Mouse (Mus musculus): ENCODE results near the gene Srpk2.
"Not testable (repeated sequence)": the region's sequence is repeated elsewhere in the genome, so short reads cannot be mapped to it uniquely, and the experiment has no call there.

Srpk2 gene

DNA sequence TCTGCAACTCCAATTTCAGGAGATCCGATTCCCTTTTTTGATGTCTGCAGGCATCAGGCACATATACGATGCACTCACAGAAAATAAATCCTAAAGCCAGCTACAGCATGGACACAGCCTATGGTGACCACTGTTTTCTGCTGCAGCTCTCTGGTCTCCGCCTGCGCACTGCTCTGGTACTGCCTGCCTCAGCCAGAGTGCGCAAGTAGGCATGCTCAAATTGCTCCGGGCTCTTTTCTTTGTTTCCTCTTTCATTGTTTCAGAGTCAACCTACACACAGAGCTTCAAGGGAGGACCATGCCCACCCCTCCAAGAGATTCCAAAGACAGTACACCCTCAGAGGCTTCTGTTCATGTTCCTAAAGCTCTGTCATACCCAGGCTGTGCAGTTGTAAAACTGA, 175.8 kb downstream of the Srpk2 start:
- DNase-seq (ENCODE audit: extremely low read depth, low read depth, low spot score) = no peak

DNA sequence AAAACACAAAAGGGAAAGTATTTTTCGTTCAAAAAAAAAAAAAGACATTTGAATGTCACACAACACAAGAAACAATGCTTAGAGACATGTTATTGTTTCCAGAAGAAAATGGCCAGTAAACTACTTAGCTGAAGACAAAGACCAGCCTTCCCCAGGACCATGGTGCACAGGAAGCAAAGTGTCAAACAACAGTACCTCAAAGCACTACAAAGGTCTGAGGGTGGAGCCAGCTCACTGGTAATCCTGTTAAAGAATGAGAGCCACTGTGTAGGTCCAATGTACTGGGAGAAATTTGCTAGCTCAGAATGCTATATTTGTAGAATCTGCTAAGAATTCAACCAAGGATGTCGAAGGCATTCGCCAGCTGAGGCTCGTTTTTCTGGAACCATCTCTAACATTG, 177.2 kb downstream of the Srpk2 start:
- no peak for DNase-seq (ENCODE audit: extremely low read depth, low read depth, low spot score)

DNA sequence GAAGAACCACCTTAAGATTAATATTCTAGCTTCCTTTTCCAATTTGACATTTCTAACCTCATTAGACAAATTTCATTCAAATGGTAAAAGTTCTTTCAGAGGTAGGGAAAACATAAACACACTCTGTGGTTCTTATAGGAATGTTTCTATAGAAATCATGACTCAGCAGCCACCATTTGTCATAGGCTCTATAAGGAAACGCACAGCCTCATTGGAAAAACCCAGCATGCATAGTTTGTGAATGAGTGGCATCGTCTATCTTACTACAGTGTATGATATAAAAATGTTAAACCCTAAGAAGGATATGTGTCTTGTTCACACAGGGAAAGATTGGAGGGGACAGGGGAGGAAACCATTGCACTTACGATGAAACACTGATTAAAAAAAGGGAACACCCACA, 178.8 kb downstream of the Srpk2 start:
- DNase-seq (ENCODE audit: extremely low read depth, low read depth, low spot score) = no peak

DNA sequence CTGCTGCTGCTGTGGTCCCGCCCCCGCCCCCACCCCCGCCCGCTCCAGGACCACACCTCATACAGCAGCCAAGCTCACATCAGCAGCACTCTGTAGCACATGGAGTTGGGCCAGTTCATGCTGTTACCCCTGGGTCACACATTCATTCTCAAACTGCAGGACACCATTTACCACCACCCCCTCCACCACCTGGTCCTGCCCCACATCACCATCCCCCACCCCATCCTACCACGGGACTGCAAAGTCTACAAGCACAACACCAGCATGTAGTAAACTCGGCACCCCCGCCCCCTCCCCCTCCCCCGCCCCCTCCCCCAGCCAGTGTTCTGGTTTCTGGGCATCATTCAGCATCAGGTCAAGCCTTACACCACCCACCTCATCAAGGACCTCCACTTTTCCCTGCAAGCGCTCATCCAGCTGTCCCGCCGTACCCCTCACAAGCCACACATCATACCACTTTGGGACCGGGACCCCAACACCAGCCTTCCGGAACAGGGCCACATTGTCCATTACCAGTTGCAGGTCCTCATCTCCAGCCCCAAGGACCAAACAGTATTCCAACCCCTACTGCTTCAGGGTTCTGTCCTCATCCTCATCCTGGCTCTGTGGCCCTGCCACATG, 182.0 kb downstream of the Srpk2 start:
- DNase-seq (ENCODE audit: extremely low read depth, low read depth, low spot score) = no peak

DNA sequence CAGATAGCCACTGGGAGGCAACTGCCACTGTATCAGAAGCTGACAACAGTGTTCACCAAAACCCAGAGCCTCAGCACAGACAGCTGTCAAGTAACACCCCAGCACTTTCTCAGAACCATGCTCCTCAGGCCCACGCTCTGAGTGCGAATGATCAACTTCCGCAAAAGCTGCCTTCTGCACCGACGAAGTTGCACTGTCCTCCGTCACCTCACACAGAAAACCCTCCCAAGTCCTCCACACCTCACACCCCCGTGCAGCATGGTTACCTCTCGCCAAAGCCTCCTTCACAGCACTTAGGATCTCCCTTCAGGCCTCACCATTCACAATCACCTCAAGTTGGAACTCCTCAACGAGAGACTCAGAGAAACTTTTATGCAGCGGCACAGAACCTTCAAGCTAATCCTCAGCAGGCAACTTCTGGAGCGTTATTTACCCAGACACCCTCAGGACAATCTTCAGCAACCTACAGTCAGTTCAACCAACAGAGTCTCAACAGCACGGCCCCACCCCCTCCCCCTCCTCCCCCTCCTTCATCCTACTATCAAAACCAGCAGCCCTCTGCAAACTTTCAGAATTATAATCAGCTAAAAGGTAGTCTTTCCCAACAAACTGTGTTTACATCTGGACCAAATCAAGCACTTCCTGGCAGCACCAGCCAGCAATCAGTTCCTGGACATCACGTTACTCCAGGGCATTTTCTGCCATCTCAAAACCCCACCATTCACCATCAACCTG, 182.7 kb downstream of the Srpk2 start:
- no peak for DNase-seq (ENCODE audit: extremely low read depth, low read depth, low spot score)

DNA sequence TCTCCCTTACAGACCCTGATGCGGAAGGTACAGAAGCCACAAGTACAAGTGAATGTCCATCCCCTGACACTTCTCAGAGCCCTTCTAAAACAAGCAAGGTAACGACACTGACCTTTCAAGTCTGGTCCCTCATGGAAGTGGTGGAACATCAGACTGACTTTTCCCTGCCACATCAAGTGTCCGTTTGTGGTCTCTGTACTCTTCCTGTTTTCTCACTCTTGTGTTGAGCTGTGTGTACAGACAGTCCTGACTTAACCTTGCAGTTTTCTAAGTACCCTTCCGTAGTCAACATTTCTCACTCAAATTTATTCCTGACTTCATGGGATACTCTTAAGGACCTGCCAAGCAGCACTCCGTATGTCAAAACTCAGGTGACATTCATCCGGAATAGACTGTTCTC, 183.7 kb downstream of the Srpk2 start:
- DNase-seq (ENCODE audit: extremely low read depth, low read depth, low spot score) = no peak

DNA sequence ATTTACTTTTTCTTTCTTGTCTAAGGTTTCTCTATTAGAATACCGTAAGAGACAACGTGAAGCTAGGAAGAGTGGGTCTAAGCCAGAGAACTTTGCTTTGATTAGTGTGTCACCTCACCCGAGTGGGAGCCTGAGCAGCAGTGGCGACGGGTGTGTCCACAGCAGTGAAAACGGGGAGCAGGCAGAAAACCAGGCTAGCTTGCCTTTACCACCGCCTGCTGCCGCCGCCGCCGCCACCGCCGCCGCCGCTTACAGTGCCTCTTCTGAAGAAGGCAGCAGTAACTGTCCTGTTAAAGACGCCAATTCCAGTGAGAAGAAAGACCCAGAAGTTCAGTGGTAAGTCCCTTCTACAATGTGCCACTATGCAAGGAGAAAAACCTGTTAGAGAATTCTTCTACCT, 185.2 kb downstream of the Srpk2 start:
- no peak for DNase-seq (ENCODE audit: extremely low read depth, low read depth, low spot score)

DNA sequence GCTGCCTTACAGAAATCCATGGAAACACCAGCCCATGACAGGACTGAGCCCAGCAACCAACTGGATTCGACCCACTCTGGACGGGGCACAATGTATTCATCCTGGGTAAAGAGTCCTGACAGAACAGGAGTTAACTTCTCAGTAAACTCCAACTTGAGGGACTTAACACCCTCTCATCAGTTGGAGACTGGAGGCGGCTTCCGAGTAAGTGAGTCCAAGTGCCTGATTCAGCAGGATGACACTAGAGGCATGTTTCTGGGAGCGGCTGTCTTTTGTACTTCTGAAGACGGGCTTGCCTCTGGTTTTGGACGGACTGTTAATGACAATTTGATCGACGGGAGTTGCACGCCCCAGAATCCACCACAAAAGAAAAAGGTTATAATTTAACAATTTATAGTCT, 186.5 kb downstream of the Srpk2 start:
- no peak for DNase-seq (ENCODE audit: extremely low read depth, low read depth, low spot score)

DNA sequence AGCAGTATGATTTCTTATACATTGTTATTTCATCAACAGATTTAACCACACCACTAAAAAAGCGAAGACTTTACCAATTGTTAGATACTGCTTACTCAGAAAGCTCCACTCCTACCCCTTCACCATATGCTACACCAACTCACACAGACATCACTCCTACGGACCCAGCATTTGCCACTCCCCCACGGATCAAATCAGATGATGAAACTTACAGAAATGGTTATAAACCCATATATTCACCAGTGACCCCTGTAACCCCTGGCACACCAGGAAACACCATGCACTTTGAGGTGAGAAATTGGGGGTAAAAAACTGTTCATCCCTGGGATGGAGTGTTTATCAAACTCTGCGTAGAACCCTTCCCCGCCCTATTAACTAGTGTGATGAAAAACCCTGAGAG, 187.5 kb downstream of the Srpk2 start:
- DNase-seq (ENCODE audit: extremely low read depth, low read depth, low spot score) = no peak

DNA sequence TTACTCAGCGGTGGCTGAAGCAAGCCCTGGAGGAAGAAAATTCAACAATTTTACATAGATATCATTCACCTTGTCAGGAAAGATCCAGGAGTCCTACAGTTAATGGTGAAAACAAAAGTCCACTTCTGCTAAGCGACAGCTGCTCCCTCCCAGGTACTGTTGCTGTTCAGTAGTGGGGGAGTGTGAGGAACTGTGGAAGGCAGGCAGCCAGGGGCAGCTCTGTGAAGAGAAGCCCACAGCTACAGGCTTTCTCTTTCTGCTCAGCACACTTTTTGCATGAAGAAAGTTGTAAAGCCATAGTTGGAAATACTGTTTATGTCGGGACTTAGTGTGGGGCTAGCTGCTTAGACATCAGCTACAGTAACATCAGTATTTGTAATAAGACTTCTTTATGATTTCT, 188.0 kb downstream of the Srpk2 start:
- no peak for DNase-seq (ENCODE audit: extremely low read depth, low read depth, low spot score)

DNA sequence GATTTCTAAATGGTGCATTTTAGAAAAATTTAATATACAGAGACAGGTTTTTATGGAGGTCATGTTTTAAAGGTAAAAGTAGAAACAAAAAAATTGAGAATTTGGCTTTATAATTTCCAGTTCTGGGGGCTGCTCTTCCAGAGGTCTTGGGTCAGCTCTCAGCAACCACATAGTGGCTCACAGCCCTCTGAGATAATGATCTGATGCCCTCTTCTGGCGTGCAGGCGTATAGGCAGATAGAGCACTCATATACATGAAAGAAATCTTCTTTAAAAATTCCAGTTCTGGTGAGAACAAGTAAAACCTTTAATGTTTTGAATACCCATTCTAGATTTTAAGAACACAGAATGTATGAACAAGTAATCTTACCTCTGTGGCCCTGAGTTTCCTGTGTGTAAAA, 193.6 kb downstream of the Srpk2 start:
- DNase-seq (ENCODE audit: extremely low read depth, low read depth, low spot score) = no peak

DNA sequence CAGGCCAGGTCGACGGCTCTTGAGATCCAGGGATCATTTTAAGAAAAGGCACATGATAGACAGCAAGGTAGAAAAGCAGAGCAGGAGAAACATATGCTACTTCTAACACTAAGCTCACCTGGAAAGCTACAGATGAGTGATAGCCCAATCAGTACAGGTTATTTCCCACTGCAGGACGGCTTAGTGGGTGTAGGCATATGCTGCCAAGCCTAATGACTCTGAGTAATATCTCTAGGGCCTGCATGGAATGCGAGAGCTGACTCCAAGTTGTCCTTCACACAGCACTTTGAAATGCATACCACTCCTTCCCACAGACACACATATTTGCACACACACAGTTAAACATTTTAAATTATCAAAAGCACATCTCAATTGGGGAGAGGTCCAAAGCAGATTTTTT, 195.2 kb downstream of the Srpk2 start:
- no peak for DNase-seq (ENCODE audit: extremely low read depth, low read depth, low spot score)

DNA sequence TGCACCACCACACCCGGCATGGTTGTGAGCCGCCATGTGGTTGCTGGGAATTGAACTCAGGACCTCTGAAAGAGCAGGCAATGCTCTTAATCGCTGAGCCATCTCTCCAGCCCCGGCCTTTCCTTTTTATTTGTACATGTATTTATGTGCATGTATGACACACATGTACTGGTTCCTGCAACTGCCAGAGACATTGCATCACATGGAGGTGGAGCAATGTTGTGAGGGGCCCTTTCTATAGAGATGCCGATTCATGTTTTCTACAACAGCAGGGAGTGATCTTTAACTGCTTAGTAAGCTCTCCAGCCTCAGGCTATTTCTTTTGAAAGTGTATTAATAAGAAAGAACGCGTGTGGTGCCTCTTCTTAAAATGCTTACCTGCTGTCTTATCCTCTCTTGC, 200.6 kb downstream of the Srpk2 start:
- DNase-seq (ENCODE audit: extremely low read depth, low read depth, low spot score) = no peak

DNA sequence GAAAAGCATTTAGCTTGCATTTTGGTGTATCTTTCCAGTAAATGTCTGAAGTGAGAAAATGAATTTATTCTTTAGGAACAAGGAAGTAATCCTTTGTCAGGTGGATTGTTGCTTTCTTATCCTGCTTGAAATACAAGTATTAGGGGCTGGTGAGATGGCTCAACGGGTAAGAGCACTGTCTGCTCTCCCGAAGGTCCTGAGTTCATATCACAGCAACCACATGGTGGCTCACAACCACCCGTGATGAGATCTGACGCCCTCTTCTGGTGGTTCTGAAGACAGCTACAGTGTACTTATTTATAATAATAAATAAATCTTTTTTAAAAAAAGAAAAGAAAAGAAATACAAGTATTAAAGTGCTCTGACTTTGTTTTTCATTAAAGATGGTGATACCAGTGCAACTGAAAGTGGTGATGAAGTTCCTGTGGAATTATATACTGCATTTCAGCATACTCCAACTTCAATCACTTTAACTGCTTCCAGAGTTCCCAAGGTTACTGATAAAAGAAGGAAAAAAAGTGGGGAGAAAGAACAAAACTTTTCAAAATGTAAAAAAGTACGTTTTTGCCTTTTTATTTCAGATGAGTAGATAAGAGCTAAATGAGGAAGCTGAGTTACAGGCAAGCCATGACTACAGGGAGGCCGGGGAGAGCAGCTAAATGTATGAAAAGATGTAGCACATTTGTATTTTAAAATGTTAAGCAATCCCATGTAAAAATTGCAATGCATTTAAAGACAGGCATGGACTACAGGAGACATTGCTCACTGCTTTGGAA, 211.1 kb downstream of the Srpk2 start:
- no peak for DNase-seq (ENCODE audit: extremely low read depth, low read depth, low spot score)

DNA sequence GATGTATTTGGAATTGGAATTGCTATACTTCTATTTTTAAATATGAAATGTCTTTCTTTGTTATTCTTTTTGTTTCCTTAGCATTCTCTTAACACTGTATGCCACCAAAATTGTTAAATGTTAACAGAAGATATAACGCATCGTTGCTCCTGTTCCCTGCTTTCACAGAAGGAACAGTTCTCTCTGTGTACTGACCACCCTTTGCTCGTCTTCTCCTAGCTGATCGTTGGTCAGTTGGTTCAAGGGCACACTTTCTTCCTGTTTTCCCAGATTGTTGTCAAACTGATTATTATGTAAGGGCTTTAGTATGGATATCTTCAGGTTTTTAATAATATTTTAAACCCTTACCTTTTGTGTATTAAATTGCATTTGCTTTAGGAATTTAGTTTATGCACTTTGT, 217.9 kb downstream of the Srpk2 start:
- no peak for DNase-seq (ENCODE audit: extremely low read depth, low read depth, low spot score)

DNA sequence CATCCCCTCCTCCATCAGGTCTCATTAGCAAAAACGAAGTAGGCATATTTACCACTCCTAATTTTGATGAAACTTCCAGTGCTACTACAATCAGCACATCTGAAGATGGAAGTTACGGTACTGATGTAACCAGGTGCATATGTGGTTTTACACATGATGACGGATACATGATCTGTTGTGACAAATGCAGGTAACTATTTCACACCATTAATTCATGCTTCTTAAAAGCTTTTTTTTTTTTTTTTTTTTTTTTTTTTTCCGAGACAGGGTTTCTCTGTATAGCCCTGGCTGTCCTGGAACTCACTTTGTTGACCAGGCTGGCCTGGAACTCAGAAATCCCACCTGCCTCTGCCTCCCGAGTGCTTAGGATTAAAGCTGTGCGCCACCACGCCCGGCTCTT, 219.7 kb downstream of the Srpk2 start:
- no peak for DNase-seq (ENCODE audit: extremely low read depth, low read depth, low spot score)

DNA sequence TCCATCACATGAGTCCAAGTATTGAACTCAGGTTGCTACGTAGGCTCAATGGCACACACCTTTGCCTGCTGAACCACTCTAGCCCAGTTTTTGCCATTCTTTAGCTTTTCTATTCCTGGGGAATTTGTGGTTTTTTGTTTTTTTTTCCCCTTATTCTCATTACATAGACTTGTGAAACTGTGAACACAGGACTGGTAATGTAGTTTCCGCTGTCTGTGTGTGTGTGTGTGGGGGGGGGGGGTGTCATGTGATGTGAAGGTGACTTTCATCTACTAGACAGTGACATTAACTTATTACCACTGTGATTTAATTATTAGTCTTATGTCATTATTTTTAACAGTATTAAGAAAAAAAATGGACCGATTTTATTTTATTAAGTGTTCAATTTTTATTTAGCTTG, 220.2 kb downstream of the Srpk2 start:
- no peak for DNase-seq (ENCODE audit: extremely low read depth, low read depth, low spot score)

DNA sequence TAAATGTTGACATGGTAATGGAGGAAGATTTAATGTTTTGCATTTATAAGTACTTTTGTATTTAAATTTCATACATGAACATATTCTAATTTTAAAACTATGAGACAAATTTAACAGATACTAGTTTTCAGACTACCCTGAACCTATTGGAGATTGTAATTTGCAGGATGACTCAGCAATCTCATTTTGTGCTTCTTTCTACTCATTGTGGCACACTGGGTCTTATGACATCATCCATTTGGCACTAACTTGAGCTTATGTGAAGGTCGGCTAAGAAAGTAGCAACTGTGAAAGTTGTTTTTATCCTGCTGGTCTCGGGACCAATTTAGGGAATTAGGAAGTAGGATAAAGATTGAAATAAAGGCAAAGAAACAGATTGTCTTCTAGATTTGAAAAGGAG, 222.7 kb downstream of the Srpk2 start:
- no peak for DNase-seq (ENCODE audit: extremely low read depth, low read depth, low spot score)

DNA sequence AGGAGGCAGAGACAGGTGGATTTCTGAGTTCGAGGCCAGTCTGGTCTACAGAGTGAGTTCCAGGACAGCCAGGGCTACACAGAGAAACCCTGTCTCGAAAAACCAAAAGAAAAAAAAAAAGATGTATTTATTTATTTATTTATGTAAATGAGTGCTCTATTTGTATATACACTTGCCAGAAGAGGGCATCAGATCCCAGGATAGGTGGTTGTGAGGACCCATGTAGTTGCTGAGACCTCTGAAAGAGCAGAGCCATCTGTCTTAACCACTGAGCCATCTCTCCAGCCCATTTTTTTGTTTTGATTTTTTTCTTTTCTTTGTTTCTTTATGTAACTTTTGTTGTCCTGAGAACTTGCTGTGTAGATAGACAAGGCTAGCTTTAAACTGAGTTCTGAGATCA, 230.9 kb downstream of the Srpk2 start:
- DNase-seq (ENCODE audit: extremely low read depth, low read depth, low spot score) = not testable (repeated sequence)

Data from fat pad, adult 2 months (tissue).